9 mouse cellular contexts compared by ENCODE assay signal in the genomic region with DNA sequence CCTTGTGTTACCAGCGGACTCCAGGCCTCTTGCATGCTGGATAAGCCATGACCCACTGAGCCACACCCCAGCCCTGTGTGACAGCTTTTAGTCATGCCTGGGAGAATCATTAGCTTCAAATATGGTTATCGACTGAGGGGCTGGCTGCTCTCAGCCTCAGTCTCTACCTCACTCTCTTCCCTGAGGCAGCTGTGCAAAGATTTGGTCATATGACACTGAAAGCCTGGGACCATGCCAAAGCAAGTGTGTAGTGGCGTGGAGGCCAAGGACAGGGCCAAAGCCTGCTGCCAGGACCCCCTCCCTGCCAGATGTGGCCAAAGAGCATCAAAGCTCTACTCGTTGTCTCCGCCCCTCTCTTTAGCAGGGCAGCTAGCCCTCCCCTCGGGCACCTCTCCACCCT. TPM values are rescaled to one million over a fixed set of nuclear protein-coding genes. Genes with fewer than 3 reads are reported as not detected.
DNase-seq lines count a peak whose midpoint lies in the region; ATAC-seq and TF ChIP-seq lines count a peak whose summit lies in the region.
"Had no signal": no experiment of that assay in that cellular context is flagged by ENCODE, and none has a peak within 500 bp of the region (broad histone marks: within the 10 kb centered on the region; RNA-seq: fewer than 3 reads in every experiment).

No protein-coding gene starts in this region.

- no peaks in the 10 kb centered on the region for H3K27me3 ChIP-seq in heart, embryonic 10.5 days (ENCODE audit: insufficient read depth, poor library complexity, severe bottlenecking)
- H3K27me3 ChIP-seq in embryonic facial prominence, embryonic 13.5 days: no peaks in the 10 kb centered on the region
- no peaks in the 10 kb centered on the region for H3K27me3 ChIP-seq in intestine, embryonic 16.5 days (replicated peaks; ENCODE audit: control insufficient read depth, insufficient read depth, low read length)

- TF ChIP-seq CTCF in layer of hippocampus, adult 2 months (conservative IDR thresholded peaks at IDR 0.05): no peak

- peak; percentile 98 for DNase-seq in heart, adult 11 months
- no peak for DNase-seq in heart, embryonic 10.5 days (ENCODE audit: low spot score)
- peak; percentile 84 for DNase-seq in lung, postnatal 10 days
- DNase-seq in layer of hippocampus, adult 2 months (ENCODE audit: low spot score in 2 of 2): no peak
- no peak for DNase-seq in urinary bladder, postnatal 14 days (ENCODE audit: low spot score)
- no peak for DNase-seq in thymus, postnatal 0 days (ENCODE audit: low spot score)
- DNase-seq: layer of hippocampus, postnatal 36 days had no signal

- WGBS in heart, embryonic 10.5 days: 65% methylated on average over 6 of the region's 6 CpGs
- 48% methylated on average over 6 of the region's 6 CpGs for WGBS in embryonic facial prominence, embryonic 13.5 days
- 46% methylated on average over 6 of the region's 6 CpGs for WGBS in intestine, embryonic 16.5 days

- H3K9me3 ChIP-seq in heart, embryonic 10.5 days: no peaks in the 10 kb centered on the region
- H3K9me3 ChIP-seq in embryonic facial prominence, embryonic 13.5 days: no peaks in the 10 kb centered on the region
- no peaks in the 10 kb centered on the region for H3K9me3 ChIP-seq in intestine, embryonic 16.5 days (ENCODE audit: control insufficient read depth, low read length)

- ATAC-seq in embryonic facial prominence, embryonic 13.5 days (ENCODE audit: insufficient number of reproducible peaks, insufficient read depth, low FRiP score, low TSS enrichment, low read depth): no peak
- peak; percentile 77 for ATAC-seq in intestine, embryonic 16.5 days

- no peak overlapping the region for H3K9ac ChIP-seq in embryonic facial prominence, embryonic 13.5 days
- no peak overlapping the region for H3K9ac ChIP-seq in intestine, embryonic 16.5 days (ENCODE audit: low read depth, low read length)

- H3K4me3 ChIP-seq in heart, embryonic 10.5 days: no peak overlapping the region
- no peak overlapping the region for H3K4me3 ChIP-seq in embryonic facial prominence, embryonic 13.5 days
- no peak overlapping the region for H3K4me3 ChIP-seq in intestine, embryonic 16.5 days (ENCODE audit: low read length)
- H3K4me3 ChIP-seq in layer of hippocampus, adult 2 months: no peak overlapping the region

- H3K4me2 ChIP-seq in embryonic facial prominence, embryonic 13.5 days: no peak overlapping the region
- no peak overlapping the region for H3K4me2 ChIP-seq in intestine, embryonic 16.5 days (ENCODE audit: low read depth, low read length)

- no peaks in the 10 kb centered on the region for H3K36me3 ChIP-seq in heart, embryonic 10.5 days
- H3K36me3 ChIP-seq in embryonic facial prominence, embryonic 13.5 days: no peaks in the 10 kb centered on the region
- H3K36me3 ChIP-seq in intestine, embryonic 16.5 days (ENCODE audit: control insufficient read depth, insufficient read depth, low read length): no peaks in the 10 kb centered on the region

- H3K27ac ChIP-seq in heart, embryonic 10.5 days: no peak overlapping the region
- H3K27ac ChIP-seq in embryonic facial prominence, embryonic 13.5 days: peak overlapping the region; percentile 19; the same call in 1 of the 2 replicates
- no peak overlapping the region for H3K27ac ChIP-seq in intestine, embryonic 16.5 days (ENCODE audit: low read length)
- no peak overlapping the region for H3K27ac ChIP-seq in layer of hippocampus, adult 2 months

- peaks cover 22% of the 10 kb centered on the region; the same call in 1 of the 2 replicates for H3K4me1 ChIP-seq in heart, embryonic 10.5 days
- peaks cover 48% of the 10 kb centered on the region for H3K4me1 ChIP-seq in embryonic facial prominence, embryonic 13.5 days
- H3K4me1 ChIP-seq in intestine, embryonic 16.5 days (ENCODE audit: control insufficient read depth, insufficient read depth, low read length): peaks cover 17% of the 10 kb centered on the region

RNA-seq across cellular contexts. Expression of gene Mical3, which starts 20.9 kb away (rescaled TPM):
- 25.8 and 37.3 TPM in 2 replicates for polyA plus RNA-seq in heart, embryonic 10.5 days (2016; fragmentation: Nextera tagmentation; extraction: Ambion mirVana)
- polyA plus RNA-seq in embryonic facial prominence, embryonic 13.5 days (2015; fragmentation: Nextera tagmentation; extraction: Ambion mirVana): 12.3 and 12.7 TPM in 2 replicates
- polyA plus RNA-seq in intestine, embryonic 16.5 days (2015; fragmentation: Nextera tagmentation; extraction: Ambion mirVana): 4.8 and 5.5 TPM in 2 replicates
- 10 to 100 TPM; 89.5 to 94.6 TPM for total RNA-seq in layer of hippocampus, adult 2 months (2021)
- polyA plus RNA-seq in thymus, postnatal 0 days (2015; fragmentation: Nextera tagmentation; extraction: Ambion mirVana): 12.8 and 15.3 TPM in 2 replicates

RNA-seq across cellular contexts. Expression of gene Pex26, which starts 31.7 kb away (rescaled TPM):
- polyA plus RNA-seq in heart, embryonic 10.5 days (2016; fragmentation: Nextera tagmentation; extraction: Ambion mirVana): 5.1 and 6.6 TPM in 2 replicates
- polyA plus RNA-seq in embryonic facial prominence, embryonic 13.5 days (2015; fragmentation: Nextera tagmentation; extraction: Ambion mirVana): 10.4 and 10.8 TPM in 2 replicates
- polyA plus RNA-seq in intestine, embryonic 16.5 days (2015; fragmentation: Nextera tagmentation; extraction: Ambion mirVana): 13.4 and 14.8 TPM in 2 replicates
- total RNA-seq in layer of hippocampus, adult 2 months (2021): 10 to 100 TPM in 1 of 2 experiments, 1 to 10 TPM in 1; 9.7 to 11.5 TPM
- 7.3 and 8.0 TPM in 2 replicates for polyA plus RNA-seq in thymus, postnatal 0 days (2015; fragmentation: Nextera tagmentation; extraction: Ambion mirVana)

RNA-seq across cellular contexts. Expression of gene Tuba8, which starts 58.8 kb away (rescaled TPM):
- 0.95 and 2.3 TPM in 2 replicates for polyA plus RNA-seq in heart, embryonic 10.5 days (2016; fragmentation: Nextera tagmentation; extraction: Ambion mirVana)
- polyA plus RNA-seq in embryonic facial prominence, embryonic 13.5 days (2015; fragmentation: Nextera tagmentation; extraction: Ambion mirVana): 0.30 and 0.83 TPM in 2 replicates
- 0.44 and 0.68 TPM in 2 replicates for polyA plus RNA-seq in intestine, embryonic 16.5 days (2015; fragmentation: Nextera tagmentation; extraction: Ambion mirVana)
- total RNA-seq in layer of hippocampus, adult 2 months (2021): 1 to 10 TPM; 5.0 to 6.1 TPM
- polyA plus RNA-seq in thymus, postnatal 0 days (2015; fragmentation: Nextera tagmentation; extraction: Ambion mirVana): 5.0 and 6.1 TPM in 2 replicates

Comparison
In these comparisons a context has a peak if more than half of its experiments do, and no peak if none do; other contexts are left out.
1. DNase-seq: peak in heart, adult 11 months (single experiment) and lung, postnatal 10 days (single experiment); none in heart, embryonic 10.5 days (single experiment), layer of hippocampus, adult 2 months (0 of 2), urinary bladder, postnatal 14 days (single experiment) and thymus, postnatal 0 days (single experiment).